Mouse (Mus musculus) testis, postnatal 14 days (tissue): Measurements from ENCODE around the gene Lmf1.

Source experiments
- DNase-seq: peaks from one replicate; pipeline ENCODE4 v3.0.0; 2021; ENCODE audit warnings: low spot score

Gene Lmf1

DNA sequence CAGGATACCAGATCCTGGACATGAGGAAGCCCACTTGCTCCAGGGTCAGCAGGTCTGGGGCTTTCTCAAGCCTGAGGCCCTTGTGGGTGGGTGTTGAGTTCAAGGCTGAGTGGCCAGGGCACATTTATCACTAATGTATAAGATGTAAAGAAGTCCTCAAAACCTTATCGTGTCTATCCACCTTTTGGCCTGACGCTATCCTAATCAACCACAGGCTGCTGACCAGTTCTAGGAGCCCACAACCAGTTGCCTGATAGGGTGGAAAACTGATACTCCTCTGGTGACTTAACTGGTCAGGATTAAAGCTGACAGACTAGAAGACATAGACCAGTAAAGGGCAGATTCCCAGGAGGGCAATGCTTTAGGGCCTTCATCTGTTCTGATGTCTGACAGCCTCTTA, 131.1 kb downstream of the Lmf1 start:
- no peak for DNase-seq

DNA sequence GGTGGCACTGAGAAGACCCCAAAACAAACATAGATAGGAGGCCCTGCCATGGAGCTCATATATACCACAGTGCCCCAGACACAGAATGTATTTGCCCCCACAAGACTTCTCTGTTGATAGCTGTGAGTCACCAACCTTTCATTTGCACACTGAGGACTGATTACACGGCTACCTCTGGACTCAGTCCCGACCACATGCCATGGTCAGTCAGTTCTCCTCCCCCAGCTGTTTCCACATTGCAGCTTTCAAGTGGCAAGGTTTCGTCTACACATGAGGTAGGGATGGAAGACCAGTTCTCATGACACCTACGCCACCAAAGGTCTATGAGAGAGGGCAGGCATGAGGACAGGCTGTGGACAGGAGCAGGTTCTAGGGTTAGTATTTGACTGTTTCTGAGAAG, 132.3 kb downstream of the Lmf1 start:
- DNase-seq: no peak
